Mouse (Mus musculus): ENCODE measurements around the gene Wfdc5.

- TF ChIP-seq GATA1 (IDR thresholded peaks at IDR 0.05; ENCODE audit: borderline replicate concordance, low read length) = no peak
- TF ChIP-seq FLI1 (IDR thresholded peaks at IDR 0.05; ENCODE audit: low read length) = no peak
Measured at GRCm38 (mm10) chr2:164136393-164136792, 46.1 kb downstream of the Wfdc5 start.
